Mouse (Mus musculus) gastrocnemius, adult 18-20 months (tissue): ENCODE data around the gene Itga6. TPM values are rescaled to one million over a fixed set of nuclear protein-coding genes. Genes with fewer than 3 reads are reported as not detected.

Experiments
- DNase-seq: peaks from one replicate; pipeline ENCODE4 v3.0.0; 2021; ENCODE audit warnings: low spot score
- total RNA-seq, 2 experiments: library from RNA; stranded (reverse); gene quantifications; 2 replicates each; pipeline ENCODE4 v1.2.3; 2021

Itga6 gene
- total RNA-seq, 2 experiments from 2014 or later, result 14.2 to 18.3 TPM

GRCm38 (mm10) chr2:71730623-71731612 is 14.5 kb upstream of the Itga6 start:
- no peak for DNase-seq

- DNase-seq, result no peak
Observed at GRCm38 (mm10) chr2:71734792-71735392, 10.5 kb upstream of the Itga6 start.

GRCm38 (mm10) chr2:71735541-71736159 is 9.8 kb upstream of the Itga6 start:
- DNase-seq, result no peak

GRCm38 (mm10) chr2:71736213-71736612 is 9.2 kb upstream of the Itga6 start:
- no peak for DNase-seq

GRCm38 (mm10) chr2:71739173-71739860 is 6.1 kb upstream of the Itga6 start:
- no peak for DNase-seq

- no peak for DNase-seq
Observed at GRCm38 (mm10) chr2:71742557-71742956, 2.9 kb upstream of the Itga6 start.

- no peak for DNase-seq
Observed at GRCm38 (mm10) chr2:71743377-71743776, 2.0 kb upstream of the Itga6 start.

- no peak for DNase-seq
Observed at GRCm38 (mm10) chr2:71744320-71744719, 1.1 kb upstream of the Itga6 start.

- no peak for DNase-seq
Observed at GRCm38 (mm10) chr2:71744861-71745507, 432 bp upstream of the Itga6 start.

GRCm38 (mm10) chr2:71748451-71748850 is 3.0 kb downstream of the Itga6 start:
- no peak for DNase-seq

- no peak for DNase-seq
Observed at GRCm38 (mm10) chr2:71749367-71750086, 4.1 kb downstream of the Itga6 start.

- DNase-seq, result no peak
Observed at GRCm38 (mm10) chr2:71750087-71750453, 4.7 kb downstream of the Itga6 start.

- no peak for DNase-seq
Observed at GRCm38 (mm10) chr2:71751336-71751735, 5.9 kb downstream of the Itga6 start.

GRCm38 (mm10) chr2:71751863-71752262 is 6.4 kb downstream of the Itga6 start:
- DNase-seq, result no peak

- no peak for DNase-seq
Observed at GRCm38 (mm10) chr2:71752383-71752782, 7.0 kb downstream of the Itga6 start.

GRCm38 (mm10) chr2:71753161-71753560 is 7.7 kb downstream of the Itga6 start:
- DNase-seq, result no peak

- DNase-seq, result no peak
Observed at GRCm38 (mm10) chr2:71755748-71756147, 10.3 kb downstream of the Itga6 start.

- no peak for DNase-seq
Observed at GRCm38 (mm10) chr2:71757098-71757497, 11.7 kb downstream of the Itga6 start.

- DNase-seq, result no peak
Observed at GRCm38 (mm10) chr2:71758591-71759531, 13.4 kb downstream of the Itga6 start.
